Mouse (Mus musculus) neutrophil, adult 5-6 weeks (primary cell): Measurements from ENCODE around the gene AF067063. TPM values are rescaled to one million over a fixed set of nuclear protein-coding genes. Genes with fewer than 3 reads are reported as not detected.
"Not testable (repeated sequence)": the region's sequence is repeated elsewhere in the genome, so short reads cannot be mapped to it uniquely, and the experiment has no call there.

Experiments
- ATAC-seq: fragments of 151-379, 151-347 bp; 2 replicates; pipeline ENCODE4 v1.8.0; 2017; ENCODE audit warnings: mild to moderate bottlenecking, moderate TSS enrichment; ENCODE audit not compliant: insufficient number of reproducible peaks, poor library complexity, low FRiP score, severe bottlenecking; ENCODE audit errors: extremely low read depth
- total RNA-seq: library from RNA; stranded (forward); fragments of 200-1000 nt; gene quantifications from 2 replicates; pipeline ENCODE4 v1.2.3, GENCODE M21; 2017

Gene AF067063
- not detected in 2 replicates for total RNA-seq

- ATAC-seq, result not testable (repeated sequence)
These were observed at the start of gene AF067063 for GRCm38 (mm10) chr13:119830116-119830515. Gene AF067063 (minus strand): TSS chr13:119830216.

- peak; percentile 46; the same call in 1 of the 2 replicates for ATAC-seq
These were observed 34.5 kb upstream of the AF067063 start for GRCm38 (mm10) chr13:119864395-119864999.

DNA sequence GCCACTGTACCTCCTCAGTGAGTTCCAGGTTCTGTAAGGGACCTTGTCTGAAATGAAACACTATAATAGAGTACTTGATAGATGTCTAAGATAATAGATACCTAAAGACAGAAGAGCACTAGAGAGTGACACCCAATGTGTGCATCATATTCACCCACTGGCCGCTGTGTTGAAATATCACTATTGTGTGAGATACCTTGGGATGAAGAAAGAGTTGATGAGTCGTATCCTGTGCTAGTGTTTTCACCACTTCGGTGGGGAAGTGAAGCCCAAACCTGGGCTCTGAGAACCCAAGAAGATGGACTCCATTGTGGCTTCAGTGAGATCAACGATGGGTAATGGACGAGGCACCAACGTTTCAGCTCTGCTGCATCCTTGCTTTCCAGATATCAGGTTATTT is 32.4 kb upstream of the AF067063 start:
- not testable (repeated sequence) for ATAC-seq

- not testable (repeated sequence) for ATAC-seq
These were observed 10.0 kb upstream of the AF067063 start for GRCm38 (mm10) chr13:119839982-119840381.

GRCm38 (mm10) chr13:119837719-119838337 is 7.8 kb upstream of the AF067063 start:
- ATAC-seq, result not testable (repeated sequence)

- not testable (repeated sequence) for ATAC-seq
These were observed 6.4 kb upstream of the AF067063 start for GRCm38 (mm10) chr13:119836324-119836811.

- peak; percentile 59 for ATAC-seq
These were observed 5.5 kb upstream of the AF067063 start, which contains the start of gene D13Ertd608e for GRCm38 (mm10) chr13:119835320-119836056. Gene D13Ertd608e (plus strand): TSS chr13:119836006.

DNA sequence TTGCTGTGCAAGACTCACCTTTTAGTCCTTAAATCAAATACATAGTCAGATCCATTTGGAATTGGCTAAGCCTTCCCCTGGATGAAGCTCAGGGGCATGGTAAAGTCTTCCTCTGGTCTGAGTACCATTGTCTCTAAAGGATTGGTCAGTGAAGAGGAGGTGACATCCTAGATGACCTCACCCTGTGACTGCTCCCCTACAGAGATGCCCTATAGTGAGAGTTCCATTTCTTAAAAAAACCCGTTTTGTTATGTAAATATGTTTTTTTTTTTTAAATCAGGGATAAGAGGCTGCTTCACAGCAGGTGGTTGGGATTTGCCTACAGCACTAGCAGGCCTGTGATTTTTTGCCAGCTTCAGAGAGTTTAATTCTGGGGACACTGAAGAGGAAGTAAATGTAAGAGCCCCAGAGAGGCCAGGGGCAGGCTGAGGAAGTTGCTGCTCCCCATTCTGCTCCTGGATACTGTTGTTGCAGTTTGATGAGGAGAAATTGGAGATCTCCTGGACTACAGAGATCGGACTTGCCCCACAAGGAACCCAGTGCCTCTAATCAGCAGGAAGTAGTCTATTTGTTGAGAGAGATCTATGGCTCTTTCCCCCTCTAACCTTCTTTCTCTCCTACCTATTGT is 12.3 kb downstream of the AF067063 start:
- no peak for ATAC-seq

GRCm38 (mm10) chr13:119816798-119817197 is 13.2 kb downstream of the AF067063 start:
- no peak for ATAC-seq

DNA sequence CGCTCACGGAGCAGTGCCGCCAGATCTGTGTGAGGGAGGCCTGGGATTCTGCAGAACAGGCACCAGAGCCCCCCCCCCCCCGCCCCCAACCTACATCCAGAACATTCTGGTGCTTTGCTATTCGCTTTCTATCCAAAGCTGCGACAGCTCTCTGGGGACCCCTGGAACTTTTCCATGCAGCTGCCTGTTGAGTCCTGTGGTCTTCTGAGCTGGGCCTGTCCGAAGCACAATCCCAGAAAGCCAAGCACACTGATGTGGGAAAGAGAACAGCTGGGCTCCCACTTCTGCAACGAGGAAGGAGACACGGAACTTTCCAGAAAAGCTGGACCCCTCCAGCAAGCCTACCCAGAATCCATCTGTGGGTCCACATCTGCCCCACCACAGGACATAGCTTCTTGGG is 20.0 kb downstream of the AF067063 start:
- no peak for ATAC-seq

DNA sequence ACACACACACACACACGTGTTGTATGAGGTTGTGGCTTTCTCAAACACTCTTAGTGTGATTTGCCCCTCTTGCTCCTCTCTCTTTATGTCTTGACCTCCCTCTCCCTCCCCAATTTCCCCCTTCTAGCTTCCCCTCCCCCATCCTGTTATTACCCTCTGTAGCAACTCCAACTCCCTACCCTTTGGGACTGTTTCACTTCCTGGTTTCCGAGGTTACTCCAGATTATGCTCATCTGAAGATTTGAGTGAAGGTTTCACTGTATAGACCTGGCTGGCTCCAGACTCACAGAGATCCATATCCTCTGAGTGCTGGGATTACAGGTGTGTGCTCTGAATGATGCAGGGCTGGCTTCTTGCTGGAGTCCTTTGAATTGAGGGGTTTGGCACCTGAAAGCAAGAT is 21.1 kb downstream of the AF067063 start:
- ATAC-seq, result no peak

GRCm38 (mm10) chr13:119797656-119798055 is 32.4 kb downstream of the AF067063 start:
- ATAC-seq, result no peak

GRCm38 (mm10) chr13:119792791-119793404 is 37.1 kb downstream of the AF067063 start:
- ATAC-seq, result no peak

DNA sequence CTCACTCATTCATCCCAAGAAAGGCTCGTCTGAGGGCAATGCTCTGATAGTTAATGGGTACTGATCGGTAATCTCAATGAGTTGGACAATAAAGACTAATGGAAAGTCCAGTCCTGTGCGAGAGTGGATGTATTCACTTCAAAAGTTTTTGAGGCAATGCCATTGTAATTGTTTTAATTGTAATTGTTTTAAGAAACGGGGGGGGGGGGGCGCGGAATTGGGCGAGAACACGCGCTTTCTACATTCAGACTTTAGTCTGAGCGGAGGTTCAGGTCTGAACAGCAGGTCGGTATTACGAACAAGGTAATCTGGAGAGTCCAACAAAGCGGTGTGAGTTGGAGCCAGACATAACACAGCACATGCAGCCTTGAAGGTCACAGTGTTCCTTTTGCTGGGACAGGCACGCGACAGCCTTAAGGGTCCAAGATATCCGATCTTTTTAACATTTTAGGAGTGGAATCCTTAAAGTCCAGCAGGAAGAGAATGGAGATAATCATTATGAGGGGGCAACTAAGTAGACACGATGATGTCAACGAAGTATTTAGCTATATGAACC is 38.4 kb downstream of the AF067063 start:
- ATAC-seq, result no peak

DNA sequence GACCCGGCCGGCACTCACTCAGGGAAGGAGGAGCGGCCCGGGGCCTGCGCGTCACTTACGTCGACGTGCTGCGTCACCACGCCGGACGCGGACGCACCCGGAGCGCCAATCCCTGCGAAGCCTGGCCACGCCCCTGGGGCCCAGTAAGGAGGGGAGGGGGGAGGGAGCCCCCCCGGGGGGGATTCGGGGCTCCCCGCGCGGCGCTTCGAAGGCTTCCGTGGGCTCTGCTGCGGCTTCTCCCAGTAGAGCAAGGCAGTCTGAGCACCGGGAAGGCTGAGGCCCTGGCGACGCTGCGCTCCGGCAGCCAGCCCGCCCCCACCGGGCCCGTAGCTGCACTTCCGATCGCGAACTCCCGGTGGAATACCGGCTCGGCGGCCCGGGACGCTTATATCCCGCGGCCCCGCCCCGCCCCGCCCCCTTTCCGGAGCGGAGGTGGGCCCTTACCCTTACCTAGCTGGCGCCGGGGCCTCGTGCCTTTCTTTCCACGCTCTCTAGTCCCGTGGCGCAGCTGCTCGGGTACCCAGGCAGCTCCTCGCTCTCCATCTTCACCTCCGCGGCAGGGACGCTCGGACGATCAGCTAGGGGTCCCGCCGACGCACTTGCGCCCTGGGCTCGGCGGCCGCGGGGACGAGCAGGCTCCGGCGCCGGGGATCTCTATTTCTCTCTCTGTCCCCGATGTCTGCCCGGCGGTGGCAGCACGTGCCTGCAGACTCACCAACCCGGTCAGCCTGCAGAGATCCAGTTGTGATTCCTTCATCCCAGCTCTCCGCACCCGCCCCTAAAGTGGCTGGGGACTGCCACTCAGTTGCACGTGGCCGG is 39.0 kb downstream of the AF067063 start, which contains the start of gene Zfp131:
Gene Zfp131 (minus strand): TSS at position 129 of the 819 bp plus-strand sequence.
- peak; percentile 96 for ATAC-seq

DNA sequence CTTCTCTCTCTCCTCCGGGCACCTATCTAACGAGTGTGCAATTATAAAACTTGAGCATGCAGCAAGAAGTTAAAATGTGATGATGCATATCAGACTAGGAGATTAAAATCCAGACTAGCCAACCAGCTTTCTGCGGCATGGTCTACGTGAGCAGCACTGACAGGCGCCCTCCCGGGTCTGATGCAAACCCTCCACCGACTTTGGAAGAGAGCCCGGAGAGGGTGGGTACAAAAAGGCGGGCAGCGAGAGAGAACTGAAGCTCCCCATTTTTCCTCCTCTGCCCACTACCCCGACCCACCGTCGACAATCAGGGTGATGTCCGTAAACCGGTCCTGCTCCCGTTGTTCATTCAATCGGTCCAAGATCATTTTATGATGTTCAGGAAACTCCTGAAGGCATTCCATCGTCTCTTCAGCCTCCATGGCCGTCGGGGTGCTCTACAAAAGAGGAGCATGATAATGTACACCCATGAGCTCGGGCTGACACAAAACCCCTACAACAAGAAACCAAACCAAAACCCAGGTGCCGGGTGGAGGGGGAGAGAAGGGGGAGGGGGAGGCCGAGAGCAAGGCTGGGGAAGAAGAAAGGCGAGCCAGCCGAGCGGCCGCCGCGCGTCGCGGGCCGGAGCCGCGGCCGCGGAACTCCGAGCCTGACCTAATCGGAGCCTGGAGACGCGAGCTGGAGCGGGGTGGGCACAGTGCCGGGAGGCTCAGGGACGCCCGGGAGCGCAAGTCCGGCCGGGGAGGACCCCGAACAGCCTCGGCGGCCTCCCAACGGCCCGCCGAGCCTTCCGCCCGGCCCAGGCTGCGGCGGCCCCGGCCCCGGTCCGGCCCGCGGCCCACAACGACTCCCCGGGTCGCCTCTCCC is 39.9 kb downstream of the AF067063 start:
- ATAC-seq, result no peak

DNA sequence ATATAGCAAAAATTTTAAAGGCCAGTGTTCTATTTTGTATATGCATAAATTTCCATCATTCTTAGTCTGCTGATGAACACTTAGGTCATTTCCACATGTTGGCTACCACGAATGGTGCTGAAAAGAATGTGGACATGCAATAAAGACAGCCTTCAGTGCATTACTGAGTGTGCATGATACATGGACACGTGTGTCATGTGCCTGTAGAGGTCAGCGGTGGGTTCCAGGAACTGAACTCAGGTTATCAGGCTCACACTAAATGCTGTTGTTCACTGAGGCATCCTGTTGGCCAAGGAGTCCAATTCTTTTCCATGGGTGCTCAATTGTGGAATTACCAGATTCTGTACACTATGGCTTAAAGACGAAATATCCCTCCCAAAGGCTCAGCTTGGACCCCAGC is 46.4 kb downstream of the AF067063 start:
- no peak for ATAC-seq
